In the genomic region with DNA sequence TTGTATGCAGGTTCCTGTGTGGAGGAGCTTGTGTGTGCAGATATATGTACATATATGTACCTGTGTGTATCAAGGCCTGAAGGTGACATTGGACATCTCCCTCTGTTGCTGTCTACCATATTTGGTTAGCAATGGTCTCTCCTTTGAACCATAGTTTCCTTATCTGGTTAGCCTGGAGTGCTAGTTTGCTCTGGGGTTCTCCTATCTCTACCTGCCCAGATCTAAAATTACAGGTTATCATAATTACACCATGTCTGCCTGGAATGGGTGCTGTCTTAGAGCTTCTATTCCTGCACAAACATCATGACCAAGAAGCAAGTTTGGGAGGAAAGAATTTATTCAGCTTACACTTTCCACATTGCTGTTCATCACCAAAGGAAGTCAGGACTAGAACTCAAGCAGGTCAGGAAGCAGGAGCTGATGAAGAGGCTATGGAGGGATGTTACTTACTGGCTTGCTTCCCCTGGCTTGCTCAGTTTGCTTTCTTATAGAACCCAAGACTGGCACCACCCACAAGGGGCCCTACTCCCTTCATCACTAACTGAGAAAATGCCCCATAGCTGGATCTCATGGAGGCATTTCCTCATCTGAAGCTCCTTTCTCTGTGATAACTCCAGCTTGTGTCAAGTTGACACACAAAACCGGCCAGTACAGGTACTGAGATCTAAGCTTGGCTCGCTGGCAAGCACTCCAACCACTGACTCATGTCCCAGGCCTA, we compare ENCODE assay signal across 14 mouse cellular contexts. TPM values are rescaled to one million over a fixed set of nuclear protein-coding genes. Genes with fewer than 3 reads are reported as not detected.
"Had no signal": no experiment of that assay in that cellular context is flagged by ENCODE, and none has a peak within 500 bp of the region (broad histone marks: within the 10 kb centered on the region; RNA-seq: fewer than 3 reads in every experiment).

No protein-coding gene starts in this region.

RNA-seq across cellular contexts. Expression of gene Gcm1, which starts 58.0 kb away (rescaled TPM):
- total RNA-seq: layer of hippocampus, adult 8-10 months; layer of hippocampus, postnatal 14 days; left cerebral cortex, adult 18-20 months; left cerebral cortex, postnatal 10 days; left cerebral cortex, postnatal 4 days; monocyte, adult 5-6 weeks; neutrophil, adult 5-6 weeks had no signal
- polyA plus RNA-seq: intestine, embryonic 14.5 days; large intestine, adult 2 months; limb, embryonic 13.5 days; midbrain, embryonic 10.5 days; midbrain, embryonic 15.5 days; neural tube, embryonic 12.5 days; urinary bladder, adult 2 months had no signal
